Mouse (Mus musculus) heart, adult 2 months (tissue): Measurements from ENCODE around the gene Sorbs2.

Source experiments
- CTCF ChIP-seq: fragments of 200-600 bp; IDR thresholded peaks from 2 replicates; pipeline ENCODE4 v1.8.1; 2022; ENCODE audit warnings: antibody characterized with exemption, mild to moderate bottlenecking, moderate library complexity
- EP300 ChIP-seq: fragments of 200-500 bp; IDR thresholded peaks from 2 replicates; pipeline ENCODE4 v1.6.1; 2011; ENCODE audit warnings: low read depth, low read length, control low read depth; ENCODE audit not compliant: insufficient read depth
- POLR2A ChIP-seq: fragments of 200-500 bp; IDR thresholded peaks from 2 replicates; pipeline ENCODE4 v1.6.1; 2011; ENCODE audit warnings: mild to moderate bottlenecking, low read depth, low read length, control low read depth; ENCODE audit not compliant: insufficient read depth

- TF ChIP-seq CTCF (no peak), EP300 (no peak), POLR2A (no peak)
Measured at GRCm38 (mm10) chr8:45675821-45676279, 168.3 kb downstream of the Sorbs2 start.
